Mouse (Mus musculus) forebrain, embryonic 15.5 days (tissue): Measurements from ENCODE around the gene Vps16. TPM values are rescaled to one million over a fixed set of nuclear protein-coding genes. Genes with fewer than 3 reads are reported as not detected.
A peak's percentile ranks its signal among the peaks of the same experiment; 100 is the strongest.

ENCODE experiments used
- ATAC-seq: fragments of 200-750 bp; cut with Nextera tagmentation; replicated peaks from 2 replicates; pipeline ENCODE4 v1.8.0; 2017; ENCODE audit warnings: mild to moderate bottlenecking, moderate TSS enrichment, moderate library complexity
- H3K27ac ChIP-seq: fragments of 300-500 bp; sonication (generic); replicated peaks from 2 replicates; pipeline ENCODE4 v1.5.1; 2015; ENCODE audit warnings: mild to moderate bottlenecking, inconsistent platforms
- H3K27me3 ChIP-seq: fragments of 300-500 bp; sonication (generic); 2 replicates; pipeline ENCODE4 v1.6.1; 2015; ENCODE audit warnings: inconsistent platforms
- H3K36me3 ChIP-seq: fragments of 300-500 bp; sonication (generic); 2 replicates; pipeline ENCODE4 v1.6.1; 2015; ENCODE audit warnings: mild to moderate bottlenecking, inconsistent platforms
- H3K4me1 ChIP-seq: fragments of 300-500 bp; sonication (generic); 2 replicates; pipeline ENCODE4 v1.6.1; 2015; ENCODE audit warnings: inconsistent platforms
- H3K4me2 ChIP-seq: fragments of 300-500 bp; sonication (generic); replicated peaks from 2 replicates; pipeline ENCODE4 v1.6.1; 2015; ENCODE audit warnings: mild to moderate bottlenecking, inconsistent platforms
- H3K4me3 ChIP-seq: fragments of 300-500 bp; sonication (generic); 2 replicates; pipeline ENCODE4 v1.5.1; 2015; ENCODE audit warnings: mild to moderate bottlenecking, inconsistent platforms
- H3K9ac ChIP-seq: fragments of 300-500 bp; sonication (generic); replicated peaks from 2 replicates; pipeline ENCODE4 v1.6.1; 2015; ENCODE audit warnings: mild to moderate bottlenecking, inconsistent platforms
- H3K9me3 ChIP-seq: fragments of 300-500 bp; sonication (generic); 2 replicates; pipeline ENCODE4 v1.6.1; 2016; ENCODE audit warnings: inconsistent platforms
- WGBS: fragments of 180-500 bp; shearing (Covaris S2); methylation state at CpG from one replicate; pipeline ENCODE4 v1.1.7; 2015; ENCODE audit warnings: mixed read lengths; 5-methylcytosine and 5-hydroxymethylcytosine counted together
- polyA plus RNA-seq: library from polyadenylated mRNA; unstranded; fragments of >200 nt; fragmentation: Nextera tagmentation; extraction: Ambion mirVana; gene quantifications from 2 replicates; pipeline ENCODE4 v1.2.1, GENCODE M21; 2015

The Vps16 gene
- polyA plus RNA-seq: 116 and 119 TPM in 2 replicates

GRCm38 (mm10) chr2:130424126-130424853 lies at the start of gene Vps16, which contains the start of gene Pced1a:
TSS of gene Vps16 (plus strand) at chr2:130424339.
TSS of gene Pced1a (minus strand) at chr2:130424701.
- Histone ChIP-seq H3K4me1 (peaks cover 36% of the 10 kb centered on the region), H3K36me3 (no peaks in the 10 kb centered on the region), H3K4me2 (peak within 1 kb of the TSS; percentile 92), H3K4me3 (peak within 1 kb of the TSS; percentile 96), H3K27me3 (no peaks in the 10 kb centered on the region), H3K27ac (peak within 1 kb of the TSS; percentile 95), H3K9ac (peak within 1 kb of the TSS; percentile 89), H3K9me3 (no peaks in the 10 kb centered on the region)
- ATAC-seq: peak; percentile 96
- WGBS: under 1% methylated on average over 58 of the region's 58 CpGs

GRCm38 (mm10) chr2:130374951-130375350 lies 49.2 kb upstream of the Vps16 start:
- Histone ChIP-seq H3K27ac (no peak overlapping the region), H3K27me3 (no peaks in the 10 kb centered on the region), H3K4me3 (no peak overlapping the region), H3K9me3 (no peaks in the 10 kb centered on the region), H3K9ac (no peak overlapping the region), H3K4me1 (no peaks in the 10 kb centered on the region), H3K36me3 (no peaks in the 10 kb centered on the region), H3K4me2 (no peak overlapping the region)
- 82% methylated on average over 4 of the region's 4 CpGs for WGBS
- no peak for ATAC-seq

- Histone ChIP-seq H3K4me2 (no peak overlapping the region), H3K4me3 (no peak overlapping the region), H3K9ac (no peak overlapping the region), H3K27ac (no peak overlapping the region), H3K36me3 (no peaks in the 10 kb centered on the region), H3K27me3 (no peaks in the 10 kb centered on the region), H3K4me1 (no peaks in the 10 kb centered on the region), H3K9me3 (no peaks in the 10 kb centered on the region)
- WGBS: 30% methylated on average over 3 of the region's 3 CpGs
- ATAC-seq: no peak
Observed at GRCm38 (mm10) chr2:130383205-130383604, 40.9 kb upstream of the Vps16 start.

- no peaks in the 10 kb centered on the region for H3K4me1 ChIP-seq
- 63% methylated on average over 6 of the region's 6 CpGs for WGBS
- ATAC-seq: no peak
Observed at GRCm38 (mm10) chr2:130383895-130384294, 40.2 kb upstream of the Vps16 start.

GRCm38 (mm10) chr2:130386212-130386611 lies 37.9 kb upstream of the Vps16 start:
- no peaks in the 10 kb centered on the region for H3K9me3 ChIP-seq
- no peak for ATAC-seq

More at GRCm38 (mm10) chr2:130383895-130384294, 40.2 kb upstream of the Vps16 start:
- Histone ChIP-seq H3K9me3 (no peaks in the 10 kb centered on the region), H3K4me3 (no peak overlapping the region), H3K27me3 (no peaks in the 10 kb centered on the region), H3K27ac (no peak overlapping the region), H3K9ac (no peak overlapping the region), H3K36me3 (no peaks in the 10 kb centered on the region), H3K4me2 (no peak overlapping the region)

DNA sequence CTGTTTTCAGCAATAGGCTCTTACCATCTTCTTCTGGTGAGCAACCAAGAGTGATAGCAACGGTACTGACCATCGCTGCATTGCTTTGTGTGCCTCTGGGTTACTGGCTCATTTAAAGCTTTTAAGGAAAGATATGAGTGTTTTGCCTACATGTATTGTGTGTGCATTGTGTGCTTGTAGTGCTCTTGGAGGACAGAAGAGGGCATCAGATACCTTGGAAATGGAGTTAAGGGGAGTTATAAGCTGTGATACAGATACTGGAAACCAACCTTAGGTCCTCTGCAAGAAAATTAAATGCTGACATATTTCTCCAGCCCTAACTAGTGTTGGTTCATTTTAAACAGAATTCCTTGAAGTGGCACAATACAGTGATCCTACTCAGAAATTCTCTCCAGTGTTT lies 35.3 kb upstream of the Vps16 start:
- Histone ChIP-seq H3K4me1 (no peaks in the 10 kb centered on the region), H3K27me3 (no peaks in the 10 kb centered on the region), H3K4me3 (no peak overlapping the region), H3K9me3 (no peaks in the 10 kb centered on the region), H3K4me2 (no peak overlapping the region), H3K36me3 (no peaks in the 10 kb centered on the region), H3K9ac (no peak overlapping the region), H3K27ac (no peak overlapping the region)
- 84% methylated on average over 2 of the region's 2 CpGs for WGBS
- ATAC-seq: no peak

More at GRCm38 (mm10) chr2:130386212-130386611, 37.9 kb upstream of the Vps16 start:
- WGBS: 66% methylated on average over 1 of the region's 1 CpGs
- Histone ChIP-seq H3K36me3 (no peaks in the 10 kb centered on the region), H3K4me2 (no peak overlapping the region), H3K27ac (no peak overlapping the region), H3K4me3 (no peak overlapping the region), H3K4me1 (no peaks in the 10 kb centered on the region), H3K27me3 (no peaks in the 10 kb centered on the region), H3K9ac (no peak overlapping the region)

DNA sequence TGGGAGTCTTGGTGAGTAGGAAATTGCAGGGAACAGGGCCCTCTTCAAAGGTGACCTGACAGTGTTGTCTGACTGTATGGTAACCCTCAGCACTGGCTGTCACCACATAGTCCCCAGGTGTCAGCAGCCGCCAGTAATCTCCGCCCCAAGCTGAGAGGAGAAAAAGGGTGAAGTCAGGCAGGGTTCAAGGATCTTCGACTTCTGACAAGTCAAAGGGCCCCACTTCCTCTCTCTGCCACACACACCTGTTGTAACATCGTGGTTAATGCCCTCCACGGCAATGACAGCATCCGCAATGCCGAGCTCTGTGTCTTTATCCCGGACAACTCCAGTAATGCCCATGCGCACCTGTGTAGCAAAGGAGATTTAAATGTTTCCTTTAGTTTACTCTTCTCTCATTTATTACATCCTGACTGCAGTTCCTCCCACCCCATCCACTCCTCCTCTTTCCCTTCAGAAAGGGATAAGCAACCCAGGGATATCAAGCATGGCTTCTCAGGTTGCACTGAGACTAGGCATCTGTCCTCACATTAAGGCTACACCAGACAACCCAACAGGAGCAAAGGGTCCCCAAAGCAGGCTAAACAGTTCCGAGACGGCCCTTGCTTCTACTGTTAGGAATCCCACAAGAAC lies 33.0 kb upstream of the Vps16 start:
- no peak for ATAC-seq
- Histone ChIP-seq H3K9me3 (no peaks in the 10 kb centered on the region), H3K36me3 (no peaks in the 10 kb centered on the region), H3K9ac (no peak overlapping the region), H3K4me3 (no peak overlapping the region), H3K27ac (no peak overlapping the region), H3K27me3 (no peaks in the 10 kb centered on the region), H3K4me2 (no peak overlapping the region), H3K4me1 (no peaks in the 10 kb centered on the region)
- 85% methylated on average over 11 of the region's 11 CpGs for WGBS

GRCm38 (mm10) chr2:130392836-130393235 lies 31.3 kb upstream of the Vps16 start:
- WGBS: 92% methylated on average over 3 of the region's 3 CpGs
- no peak for ATAC-seq

DNA sequence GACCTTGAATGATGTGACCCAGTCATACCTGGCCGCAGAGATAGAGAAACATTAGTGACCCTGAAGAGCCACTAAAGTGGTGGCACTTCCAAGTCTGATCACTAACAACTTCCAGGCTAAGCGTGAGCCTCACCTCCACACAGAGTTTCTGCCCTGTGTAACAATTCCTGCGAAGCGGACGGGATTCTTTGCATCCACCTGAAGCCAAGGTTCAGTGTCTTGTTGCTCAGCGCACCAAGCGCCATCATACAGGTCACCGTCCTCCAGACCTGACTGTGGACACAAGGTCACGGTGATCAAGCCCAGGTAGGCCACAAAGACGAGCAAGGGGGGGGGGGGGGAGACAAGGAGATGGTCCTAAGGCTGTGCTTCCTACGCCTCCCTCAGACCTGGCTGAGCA lies 28.4 kb upstream of the Vps16 start:
- no peaks in the 10 kb centered on the region; the same call in 1 of the 2 replicates for H3K27me3 ChIP-seq

More at GRCm38 (mm10) chr2:130392836-130393235, 31.3 kb upstream of the Vps16 start:
- Histone ChIP-seq H3K9ac (no peak overlapping the region), H3K4me2 (no peak overlapping the region), H3K36me3 (no peaks in the 10 kb centered on the region), H3K4me3 (no peak overlapping the region), H3K27ac (no peak overlapping the region), H3K27me3 (no peaks in the 10 kb centered on the region), H3K4me1 (peaks cover 13% of the 10 kb centered on the region), H3K9me3 (no peaks in the 10 kb centered on the region)

GRCm38 (mm10) chr2:130397186-130397985 lies 26.8 kb upstream of the Vps16 start, which contains the start of gene Cpxm1:
TSS of gene Cpxm1 (minus strand) at chr2:130397574.
- Histone ChIP-seq H3K4me3 (peak within 1 kb of the TSS; percentile 49), H3K27me3 (no peaks in the 10 kb centered on the region; the same call in 1 of the 2 replicates), H3K4me1 (peaks cover 15% of the 10 kb centered on the region), H3K9me3 (no peaks in the 10 kb centered on the region), H3K4me2 (peak within 1 kb of the TSS; percentile 97), H3K27ac (no peak within 1 kb of the TSS), H3K9ac (peak within 1 kb of the TSS; percentile 65), H3K36me3 (no peaks in the 10 kb centered on the region)
- peak; percentile 84 for ATAC-seq
- WGBS: 2% methylated on average over 47 of the region's 53 CpGs

More for the DNA sequence above, 28.4 kb upstream of the Vps16 start:
- Histone ChIP-seq H3K36me3 (no peaks in the 10 kb centered on the region), H3K9me3 (no peaks in the 10 kb centered on the region), H3K4me3 (no peak overlapping the region), H3K4me1 (peaks cover 15% of the 10 kb centered on the region), H3K27ac (no peak overlapping the region), H3K4me2 (no peak overlapping the region), H3K9ac (no peak overlapping the region)
- 91% methylated on average over 11 of the region's 11 CpGs for WGBS
- no peak for ATAC-seq

DNA sequence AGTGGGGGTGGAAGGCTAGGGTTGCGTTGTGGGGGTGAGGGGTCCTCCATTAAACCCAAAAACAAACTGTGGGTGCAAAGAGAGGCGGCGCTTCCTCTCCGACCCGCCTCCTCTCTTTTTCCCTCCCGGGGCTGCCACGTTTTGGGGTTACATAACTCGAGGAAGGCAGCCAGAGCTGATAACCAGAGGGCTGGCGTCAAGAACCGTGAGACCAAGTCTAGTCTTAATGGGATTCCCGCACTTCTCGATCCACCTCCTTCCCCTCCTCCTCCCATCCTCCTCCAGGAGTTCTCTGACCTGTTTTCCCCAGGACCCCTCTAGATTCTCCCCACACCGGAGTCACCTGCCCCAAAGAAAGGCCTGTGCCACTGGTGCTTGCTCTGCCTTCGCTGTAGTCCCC lies 26.0 kb upstream of the Vps16 start:
- WGBS: 15% methylated on average over 14 of the region's 14 CpGs
- H3K9me3 ChIP-seq: no peaks in the 10 kb centered on the region
- no peaks in the 10 kb centered on the region; the same call in 1 of the 2 replicates for H3K27me3 ChIP-seq
- no peak overlapping the region for H3K27ac ChIP-seq
- no peak for ATAC-seq
- peaks cover 15% of the 10 kb centered on the region for H3K4me1 ChIP-seq
- no peaks in the 10 kb centered on the region for H3K36me3 ChIP-seq
- peak overlapping the region; percentile 65; the same call in 1 of the 2 replicates for H3K9ac ChIP-seq
- H3K4me3 ChIP-seq: peak overlapping the region; percentile 49
- peak overlapping the region; percentile 97 for H3K4me2 ChIP-seq
